Mouse (Mus musculus): ENCODE results near the gene Rara. TPM values are rescaled to one million over a fixed set of nuclear protein-coding genes. Genes with fewer than 3 reads are reported as not detected.
"Not testable (repeated sequence)": the region's sequence is repeated elsewhere in the genome, so short reads cannot be mapped to it uniquely, and the experiment has no call there.

Rara gene
- total RNA-seq (2017): 131 and 135 TPM in 2 replicates

- no peak; the same call in 1 of the 2 replicates for ATAC-seq (ENCODE audit: extremely low read depth, insufficient number of reproducible peaks, low FRiP score, poor library complexity, severe bottlenecking)
Measured at GRCm38 (mm10) chr11:98927438-98928076, at the start of gene Rara. Gene Rara, plus strand, starts transcription at chr11:98927818.

- no peak for ATAC-seq (ENCODE audit: extremely low read depth, insufficient number of reproducible peaks, low FRiP score, poor library complexity, severe bottlenecking)
Measured at GRCm38 (mm10) chr11:98887703-98888102, 39.9 kb upstream of the Rara start.

GRCm38 (mm10) chr11:98889077-98889476 is 38.5 kb upstream of the Rara start:
- no peak for ATAC-seq (ENCODE audit: extremely low read depth, insufficient number of reproducible peaks, low FRiP score, poor library complexity, severe bottlenecking)

- ATAC-seq (ENCODE audit: extremely low read depth, insufficient number of reproducible peaks, low FRiP score, poor library complexity, severe bottlenecking): no peak
Measured at GRCm38 (mm10) chr11:98889977-98890376, 37.6 kb upstream of the Rara start.

GRCm38 (mm10) chr11:98892426-98892825 is 35.2 kb upstream of the Rara start:
- no peak for ATAC-seq (ENCODE audit: extremely low read depth, insufficient number of reproducible peaks, low FRiP score, poor library complexity, severe bottlenecking)

GRCm38 (mm10) chr11:98900529-98901125 is 27.0 kb upstream of the Rara start:
- no peak for ATAC-seq (ENCODE audit: extremely low read depth, insufficient number of reproducible peaks, low FRiP score, poor library complexity, severe bottlenecking)

- no peak for ATAC-seq (ENCODE audit: extremely low read depth, insufficient number of reproducible peaks, low FRiP score, poor library complexity, severe bottlenecking)
Measured at GRCm38 (mm10) chr11:98902621-98903245, 24.9 kb upstream of the Rara start.

GRCm38 (mm10) chr11:98904577-98904976 is 23.0 kb upstream of the Rara start:
- no peak for ATAC-seq (ENCODE audit: extremely low read depth, insufficient number of reproducible peaks, low FRiP score, poor library complexity, severe bottlenecking)

- ATAC-seq (ENCODE audit: extremely low read depth, insufficient number of reproducible peaks, low FRiP score, poor library complexity, severe bottlenecking): no peak
Measured at GRCm38 (mm10) chr11:98905033-98905432, 22.6 kb upstream of the Rara start.

GRCm38 (mm10) chr11:98905583-98905982 is 22.0 kb upstream of the Rara start:
- ATAC-seq (ENCODE audit: extremely low read depth, insufficient number of reproducible peaks, low FRiP score, poor library complexity, severe bottlenecking): no peak

GRCm38 (mm10) chr11:98907063-98907436 is 20.6 kb upstream of the Rara start:
- ATAC-seq (ENCODE audit: extremely low read depth, insufficient number of reproducible peaks, low FRiP score, poor library complexity, severe bottlenecking): no peak

- peak; percentile 96 for ATAC-seq (ENCODE audit: extremely low read depth, insufficient number of reproducible peaks, low FRiP score, poor library complexity, severe bottlenecking)
Measured at GRCm38 (mm10) chr11:98907437-98908173, 20.0 kb upstream of the Rara start, which contains the start of gene Cdc6. Gene Cdc6, plus strand, starts transcription at chr11:98907801.

- ATAC-seq (ENCODE audit: extremely low read depth, insufficient number of reproducible peaks, low FRiP score, poor library complexity, severe bottlenecking): peak; percentile 17; the same call in 1 of the 2 replicates
Measured at GRCm38 (mm10) chr11:98909654-98910053, 18.0 kb upstream of the Rara start.

GRCm38 (mm10) chr11:98910415-98910814 is 17.2 kb upstream of the Rara start:
- ATAC-seq (ENCODE audit: extremely low read depth, insufficient number of reproducible peaks, low FRiP score, poor library complexity, severe bottlenecking): no peak

- ATAC-seq (ENCODE audit: extremely low read depth, insufficient number of reproducible peaks, low FRiP score, poor library complexity, severe bottlenecking): no peak
Measured at GRCm38 (mm10) chr11:98911498-98911897, 16.1 kb upstream of the Rara start.

- ATAC-seq (ENCODE audit: extremely low read depth, insufficient number of reproducible peaks, low FRiP score, poor library complexity, severe bottlenecking): no peak
Measured at GRCm38 (mm10) chr11:98914196-98914595, 13.4 kb upstream of the Rara start.

- not testable (repeated sequence) for ATAC-seq (ENCODE audit: extremely low read depth, insufficient number of reproducible peaks, low FRiP score, poor library complexity, severe bottlenecking)
Measured at GRCm38 (mm10) chr11:98916376-98916775, 11.2 kb upstream of the Rara start.

- ATAC-seq (ENCODE audit: extremely low read depth, insufficient number of reproducible peaks, low FRiP score, poor library complexity, severe bottlenecking): no peak
Measured at GRCm38 (mm10) chr11:98917428-98918005, 10.1 kb upstream of the Rara start.

- peak; percentile 79 for ATAC-seq (ENCODE audit: extremely low read depth, insufficient number of reproducible peaks, low FRiP score, poor library complexity, severe bottlenecking)
Measured at GRCm38 (mm10) chr11:98918231-98918630, 9.4 kb upstream of the Rara start.
